Mouse (Mus musculus) myocyte (in vitro differentiated cells): ENCODE results near the gene Hist1h2ae. TPM values are rescaled to one million over a fixed set of nuclear protein-coding genes. Genes with fewer than 3 reads are reported as not detected.
A peak's percentile ranks its signal among the peaks of the same experiment; 100 is the strongest.

Experiments
- H3K27me3 ChIP-seq: one replicate; pipeline ENCODE4 v1.6.1; 2011; ENCODE audit not compliant: control insufficient read depth, insufficient read depth, insufficient read length
- H3K36me3 ChIP-seq: one replicate; pipeline ENCODE4 v1.6.1; 2011; ENCODE audit not compliant: control insufficient read depth, insufficient read depth
- H3K4me2 ChIP-seq: one replicate; pipeline ENCODE4 v1.6.1; 2011; ENCODE audit warnings: low read depth, control low read depth
- H3K4me3 ChIP-seq: one replicate; pipeline ENCODE4 v1.5.1; 2011; ENCODE audit warnings: mild to moderate bottlenecking, control low read depth, moderate library complexity
- H3K79me2 ChIP-seq: one replicate; pipeline ENCODE4 v1.6.1; 2011; ENCODE audit not compliant: control insufficient read depth, insufficient read depth
- H3ac ChIP-seq: one replicate; pipeline ENCODE4 v1.6.1; 2011; ENCODE audit not compliant: control insufficient read depth, insufficient read length
- CEBPB ChIP-seq: IDR thresholded peaks from 2 replicates; pipeline ENCODE4 v1.6.1; 2011; ENCODE audit warnings: mild to moderate bottlenecking, moderate library complexity; ENCODE audit not compliant: poor library complexity, insufficient read depth, severe bottlenecking
- E2F4 ChIP-seq: IDR thresholded peaks from one replicate; pipeline ENCODE4 v1.6.1; 2011; ENCODE audit warnings: mild to moderate bottlenecking, control low read depth, moderate library complexity; ENCODE audit not compliant: insufficient read depth
- MAX ChIP-seq: IDR thresholded peaks from one replicate; pipeline ENCODE4 v1.6.1; 2011; ENCODE audit warnings: low read depth, mild to moderate bottlenecking, control low read depth
- MYOD1 ChIP-seq, 3 experiments: IDR thresholded peaks; one replicate each; pipeline ENCODE4 v1.6.1; 2011; ENCODE audit warnings: control low read depth in 2 of 3, low read depth in 2 of 3, mild to moderate bottlenecking in 2 of 3, moderate library complexity in 1 of 3; ENCODE audit not compliant: insufficient read length in 2 of 3, control insufficient read depth in 1 of 3
- MYOG ChIP-seq, 3 experiments: IDR thresholded peaks; one replicate each; pipeline ENCODE4 v1.6.1; 2011; ENCODE audit warnings: control low read depth in 2 of 3, low read depth in 2 of 3, mild to moderate bottlenecking in 2 of 3; ENCODE audit not compliant: insufficient read length in 2 of 3, control insufficient read depth in 1 of 3, insufficient read depth in 1 of 3
- POLR2A ChIP-seq: IDR thresholded peaks from one replicate; pipeline ENCODE4 v1.6.1; 2011; ENCODE audit warnings: low read depth, mild to moderate bottlenecking, control low read depth, moderate library complexity; ENCODE audit not compliant: insufficient read length
- POLR2AphosphoS2 ChIP-seq: IDR thresholded peaks from one replicate; pipeline ENCODE4 v1.6.1; 2011; ENCODE audit warnings: low read depth, control low read depth; ENCODE audit not compliant: insufficient read length
- REST ChIP-seq: IDR thresholded peaks from one replicate; pipeline ENCODE4 v1.6.1; 2011; ENCODE audit warnings: mild to moderate bottlenecking, control low read depth, moderate library complexity; ENCODE audit not compliant: insufficient read depth, insufficient read length
- SRF ChIP-seq: IDR thresholded peaks from one replicate; pipeline ENCODE4 v1.6.1; 2011; ENCODE audit warnings: low read depth; ENCODE audit not compliant: control insufficient read depth, insufficient read length
- TCF12 ChIP-seq: IDR thresholded peaks from one replicate; pipeline ENCODE4 v1.6.1; 2011; ENCODE audit warnings: mild to moderate bottlenecking, control low read depth; ENCODE audit not compliant: poor library complexity, insufficient read depth, severe bottlenecking
- TCF3 ChIP-seq: IDR thresholded peaks from one replicate; pipeline ENCODE4 v1.6.1; 2011; ENCODE audit warnings: low read depth, control low read depth; ENCODE audit not compliant: insufficient read length
- USF1 ChIP-seq: IDR thresholded peaks from one replicate; pipeline ENCODE4 v1.6.1; 2011; ENCODE audit warnings: low read depth, mild to moderate bottlenecking, control low read depth, moderate library complexity
- polyA plus RNA-seq: library from polyadenylated mRNA; unstranded; fragments of >200 nt; fragmentation: generic; extraction: Trizol; gene quantifications from one replicate; pipeline ENCODE4 v1.2.1, GENCODE M21; 2012; ENCODE audit warnings: missing spikeins

The Hist1h2ae gene
- polyA plus RNA-seq, result 4.5 TPM

DNA sequence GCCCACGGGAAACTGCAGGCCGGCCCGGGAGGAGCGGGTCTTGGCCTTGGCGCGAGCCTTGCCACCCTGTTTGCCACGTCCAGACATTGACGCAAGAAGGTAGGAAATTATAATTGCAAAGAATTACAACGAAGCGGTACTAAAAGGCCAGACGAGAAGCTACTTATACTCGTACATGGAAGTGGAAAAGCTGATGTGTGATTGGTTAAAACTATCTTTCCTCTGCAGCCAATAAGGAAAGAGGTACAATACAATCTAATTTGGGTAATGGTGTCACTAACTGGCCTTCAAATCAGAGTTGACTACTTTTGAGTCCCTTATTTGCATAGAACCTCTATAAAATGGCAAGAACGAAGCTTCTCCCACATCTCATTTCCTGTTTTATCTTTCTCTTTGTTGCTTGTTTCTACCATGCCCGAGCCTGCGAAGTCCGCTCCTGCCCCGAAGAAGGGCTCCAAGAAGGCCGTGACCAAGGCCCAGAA, at the start of gene Hist1h2ae, which contains the start of gene Hist1h2bg:
Hist1h2ae (minus strand) TSS at position 199 of the 482 bp plus-strand sequence.
Hist1h2bg (plus strand) TSS at position 375 of the 482 bp plus-strand sequence.
- TF ChIP-seq MYOG (IDR thresholded peaks at IDR 0.05; ENCODE audit: control insufficient read depth in 1 of 3, insufficient read depth in 1 of 3, insufficient read length in 2 of 3, low read depth in 2 of 3) (no peak), POLR2A (peak; percentile 64), CEBPB (no peak), POLR2AphosphoS2 (peak; percentile 79)
- no peaks in the 10 kb centered on the region for H3K27me3 ChIP-seq
- no peak within 1 kb of the TSS for H3ac ChIP-seq
- no peaks in the 10 kb centered on the region for H3K36me3 ChIP-seq
- peak within 1 kb of the TSS; percentile 27 for H3K4me3 ChIP-seq
- peak within 1 kb of the TSS; percentile 64 for H3K4me2 ChIP-seq
- H3K79me2 ChIP-seq, result no peaks in the 10 kb centered on the region

DNA sequence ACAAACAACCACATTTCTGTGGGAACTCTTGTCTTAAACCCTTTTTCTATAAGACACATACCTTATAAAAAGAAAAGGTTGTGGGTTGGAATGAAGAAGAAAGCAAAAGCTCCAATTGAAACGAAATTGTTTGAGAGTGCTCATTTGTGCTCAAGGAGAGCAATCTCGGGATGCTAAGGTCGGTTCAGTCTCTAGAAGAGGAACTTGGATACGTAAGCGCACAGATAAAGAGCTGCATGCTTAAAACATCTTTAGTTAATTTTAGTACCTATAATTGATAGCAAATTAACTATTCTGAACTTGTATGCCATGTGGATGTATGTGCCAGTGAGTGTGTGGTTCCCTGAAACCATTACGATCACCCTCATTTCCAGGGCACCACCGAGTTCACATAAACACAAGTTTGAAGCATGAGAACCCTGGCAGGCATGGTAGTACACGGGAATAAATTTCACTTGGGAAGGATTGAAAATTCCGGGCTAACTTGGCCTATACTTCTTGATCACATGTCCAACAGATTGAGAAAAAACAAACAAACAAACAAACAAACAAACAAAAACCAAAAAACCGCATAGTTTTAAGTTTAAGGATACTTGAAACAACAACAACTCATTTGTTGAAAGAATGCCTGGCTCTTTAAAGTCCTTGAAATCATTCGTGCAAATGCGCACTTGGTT, 49.2 kb upstream of the Hist1h2ae start:
- Histone ChIP-seq H3K79me2 (no peaks in the 10 kb centered on the region), H3K36me3 (no peaks in the 10 kb centered on the region), H3K27me3 (no peaks in the 10 kb centered on the region), H3ac (no peak overlapping the region), H3K4me2 (peak overlapping the region; percentile 93), H3K4me3 (peak overlapping the region; percentile 87)
- TF ChIP-seq USF1 (no peak), MAX (no peak), TCF12 (no peak), E2F4 (no peak)

DNA sequence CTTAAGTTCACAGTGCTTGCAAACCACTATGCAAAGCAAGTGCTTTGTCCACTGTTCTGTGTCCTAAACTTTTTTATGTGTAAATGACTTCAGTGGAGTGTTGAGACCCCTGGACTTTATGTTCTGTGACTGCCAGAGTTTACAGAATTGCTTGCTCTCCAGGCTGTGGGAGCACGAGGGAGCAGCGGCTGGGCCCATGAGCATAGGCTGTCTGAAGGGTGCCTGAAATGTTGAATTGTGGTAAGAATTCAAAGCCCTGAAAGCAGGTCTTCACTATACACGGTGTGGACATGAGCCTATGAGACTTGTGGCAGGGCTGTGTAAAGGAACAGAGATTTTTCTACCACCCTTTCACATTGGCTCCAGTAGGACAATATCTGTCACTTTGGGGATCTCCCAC, 40.6 kb upstream of the Hist1h2ae start:
- no peak for TF ChIP-seq E2F4
- no peak for TF ChIP-seq POLR2AphosphoS2
- no peak for TF ChIP-seq MYOG (IDR thresholded peaks at IDR 0.05; ENCODE audit: control insufficient read depth in 1 of 3, insufficient read depth in 1 of 3, insufficient read length in 2 of 3, low read depth in 2 of 3)
- no peak for TF ChIP-seq MAX
- TF ChIP-seq REST, result no peak
- no peak for TF ChIP-seq CEBPB
- no peak for TF ChIP-seq TCF12
- no peak for TF ChIP-seq USF1
- TF ChIP-seq TCF3, result no peak
- TF ChIP-seq MYOD1 (IDR thresholded peaks at IDR 0.05; ENCODE audit: control insufficient read depth in 1 of 3, insufficient read length in 2 of 3, low read depth in 2 of 3), result no peak
- Histone ChIP-seq H3K27me3 (no peaks in the 10 kb centered on the region), H3K79me2 (no peaks in the 10 kb centered on the region), H3ac (no peak overlapping the region), H3K4me3 (no peak overlapping the region), H3K36me3 (no peaks in the 10 kb centered on the region), H3K4me2 (no peak overlapping the region)

DNA sequence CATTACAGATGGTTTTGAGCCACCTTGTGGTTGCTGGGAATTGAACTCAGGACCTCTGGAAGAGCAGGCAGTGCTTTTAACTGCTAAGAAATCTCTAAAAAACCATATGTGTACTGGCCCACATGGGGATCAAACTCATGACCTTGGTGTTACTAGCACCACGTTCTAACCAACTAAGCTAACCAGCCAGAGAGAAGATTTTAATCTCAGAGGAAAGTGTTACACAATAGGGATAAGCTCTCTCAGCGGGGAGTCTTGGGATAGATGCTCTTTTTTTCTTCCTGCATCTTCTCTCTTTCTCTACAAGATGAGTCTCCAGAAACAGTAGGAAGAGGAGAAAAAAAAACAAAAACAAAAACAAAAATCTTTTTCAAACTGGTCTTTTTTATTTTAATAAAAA, 39.4 kb upstream of the Hist1h2ae start:
- Histone ChIP-seq H3K4me3 (no peak overlapping the region), H3ac (no peak overlapping the region), H3K36me3 (no peaks in the 10 kb centered on the region), H3K79me2 (no peaks in the 10 kb centered on the region), H3K4me2 (no peak overlapping the region), H3K27me3 (no peaks in the 10 kb centered on the region)
- TF ChIP-seq E2F4 (no peak), MYOD1 (IDR thresholded peaks at IDR 0.05; ENCODE audit: control insufficient read depth in 1 of 3, insufficient read length in 2 of 3, low read depth in 2 of 3) (no peak), CEBPB (no peak), MAX (no peak), USF1 (no peak), TCF3 (no peak), POLR2A (no peak), POLR2AphosphoS2 (no peak), SRF (no peak)

DNA sequence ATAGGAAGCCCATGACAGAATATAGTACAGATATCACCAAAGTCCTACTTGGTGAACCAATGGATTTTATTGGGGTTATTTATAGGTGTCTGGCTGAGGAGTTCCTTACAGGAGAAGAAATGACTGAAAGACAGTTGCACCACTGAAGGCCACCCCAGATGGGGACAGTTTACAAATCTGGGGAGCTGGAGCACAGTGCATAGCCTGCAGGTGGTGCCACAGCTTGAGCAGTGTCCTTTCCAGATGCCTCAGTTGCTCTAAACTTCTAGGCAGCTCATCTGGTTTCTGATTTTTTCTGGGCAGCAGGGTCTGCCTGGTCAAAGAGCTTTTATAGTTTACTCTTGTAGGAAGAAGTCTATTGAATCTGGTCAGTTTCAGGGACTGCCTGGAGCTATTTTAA, 38.8 kb upstream of the Hist1h2ae start:
- H3K79me2 ChIP-seq, result no peaks in the 10 kb centered on the region
- H3K4me2 ChIP-seq, result no peak overlapping the region
- TF ChIP-seq MYOG (IDR thresholded peaks at IDR 0.05; ENCODE audit: control insufficient read depth in 1 of 3, insufficient read depth in 1 of 3, insufficient read length in 2 of 3, low read depth in 2 of 3) (no peak), SRF (no peak), MAX (no peak), POLR2A (no peak), CEBPB (no peak), TCF12 (no peak), POLR2AphosphoS2 (no peak), TCF3 (no peak), MYOD1 (IDR thresholded peaks at IDR 0.05; ENCODE audit: control insufficient read depth in 1 of 3, insufficient read length in 2 of 3, low read depth in 2 of 3) (no peak), REST (no peak), USF1 (no peak), E2F4 (no peak)
- H3K36me3 ChIP-seq, result no peaks in the 10 kb centered on the region
- no peaks in the 10 kb centered on the region for H3K27me3 ChIP-seq
- H3ac ChIP-seq, result no peak overlapping the region
- H3K4me3 ChIP-seq, result no peak overlapping the region
